Mouse (Mus musculus) limb, embryonic 14.5 days (tissue): ENCODE measurements at regions not wholly inside any gene's neighbourhood (a gene's known extent, or its start where the extent isn't known, plus 50 kb on each side); places are given as distances from the start of the nearest gene placed in this dataset.
A peak's percentile ranks its signal among the peaks of the same experiment; 100 is the strongest.

ENCODE experiments used
- ATAC-seq: fragments of 200-750 bp; cut with Nextera tagmentation; 2 replicates; pipeline ENCODE4 v1.8.0; 2017; ENCODE audit warnings: low read depth, moderate number of reproducible peaks, moderate TSS enrichment; ENCODE audit not compliant: low FRiP score
- DNase-seq: peaks from one replicate; pipeline ENCODE4 v3.0.0-alpha.2; 2015; ENCODE audit warnings: low spot score
- H3K27ac ChIP-seq: fragments of 300-500 bp; sonication (generic); replicated peaks from 2 replicates; pipeline ENCODE4 v1.5.1; 2014; ENCODE audit warnings: low read depth, mild to moderate bottlenecking, low read length, moderate library complexity, mixed read lengths
- H3K27me3 ChIP-seq: fragments of 300-500 bp; sonication (generic); 2 replicates; pipeline ENCODE4 v1.6.1; 2014; ENCODE audit warnings: low read length, mixed read lengths; ENCODE audit not compliant: control insufficient read depth, insufficient read depth
- H3K36me3 ChIP-seq: fragments of 300-500 bp; sonication (generic); 2 replicates; pipeline ENCODE4 v1.6.1; 2014; ENCODE audit warnings: mild to moderate bottlenecking, low read length, moderate library complexity, mixed read lengths; ENCODE audit not compliant: control insufficient read depth, insufficient read depth
- H3K4me1 ChIP-seq: fragments of 300-500 bp; sonication (generic); 2 replicates; pipeline ENCODE4 v1.6.1; 2014; ENCODE audit warnings: antibody characterized with exemption, low read length, mixed read lengths; ENCODE audit not compliant: control insufficient read depth, insufficient read depth
- H3K4me2 ChIP-seq: fragments of 300-500 bp; sonication (generic); replicated peaks from 2 replicates; pipeline ENCODE4 v1.6.1; 2014; ENCODE audit warnings: low read depth, mild to moderate bottlenecking, low read length, moderate library complexity; ENCODE audit not compliant: severe bottlenecking
- H3K4me3 ChIP-seq: fragments of 300-500 bp; sonication (generic); replicated peaks from 2 replicates; pipeline ENCODE4 v1.5.1; 2014; ENCODE audit warnings: low read length
- H3K9ac ChIP-seq: fragments of 300-500 bp; sonication (generic); 2 replicates; pipeline ENCODE4 v1.6.1; 2014; ENCODE audit warnings: mild to moderate bottlenecking, low read depth, low read length, moderate library complexity; ENCODE audit not compliant: severe bottlenecking
- H3K9me3 ChIP-seq: fragments of 300-500 bp; sonication (generic); 2 replicates; pipeline ENCODE4 v1.6.1; 2016; ENCODE audit warnings: low read length; ENCODE audit not compliant: control insufficient read depth
- POLR2A ChIP-seq: fragments of 200-500 bp; IDR thresholded peaks from 2 replicates; pipeline ENCODE4 v1.8.0; 2012; ENCODE audit warnings: inconsistent platforms, mild to moderate bottlenecking, moderate library complexity, borderline replicate concordance; ENCODE audit not compliant: insufficient read depth, insufficient read length; ENCODE audit errors: extremely low read depth
- WGBS: fragments of 180-500 bp; shearing (Covaris S2); extraction: QIAGEN DNeasy Blood & Tissue Kit; methylation state at CpG from one replicate; pipeline ENCODE4 v1.1.7; 2014; 5-methylcytosine and 5-hydroxymethylcytosine counted together

DNA sequence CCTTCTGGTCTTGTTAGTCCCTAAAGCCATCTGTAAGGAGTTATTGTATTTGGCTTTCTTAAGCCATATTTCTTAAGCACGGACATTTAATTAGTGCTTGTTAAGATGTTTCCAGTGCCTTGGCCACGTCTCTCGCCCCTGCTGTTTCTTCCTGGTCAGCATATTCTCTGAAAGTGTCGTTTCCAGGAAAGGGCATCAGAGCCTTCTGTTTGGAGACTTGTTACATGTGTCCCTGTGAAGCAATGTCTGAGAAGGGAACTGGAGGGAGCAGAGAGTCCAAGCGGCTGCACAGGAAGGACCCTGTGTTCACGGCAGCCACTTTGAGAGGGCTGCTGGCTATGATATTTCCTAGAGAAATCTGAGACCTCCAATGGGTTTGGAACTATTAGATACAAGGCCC lies 320.7 kb downstream of the Mtx2 start:
- Histone ChIP-seq H3K27ac (no peak overlapping the region), H3K4me3 (no peak overlapping the region), H3K4me2 (no peak overlapping the region), H3K9ac (no peak overlapping the region), H3K27me3 (peaks cover 84% of the 10 kb centered on the region), H3K9me3 (no peaks in the 10 kb centered on the region), H3K4me1 (no peaks in the 10 kb centered on the region; the same call in 1 of the 2 replicates), H3K36me3 (no peaks in the 10 kb centered on the region)
- DNase-seq = no peak
- no peak for TF ChIP-seq POLR2A
- WGBS = 17% methylated on average over 6 of the region's 6 CpGs
- no peak for ATAC-seq

DNA sequence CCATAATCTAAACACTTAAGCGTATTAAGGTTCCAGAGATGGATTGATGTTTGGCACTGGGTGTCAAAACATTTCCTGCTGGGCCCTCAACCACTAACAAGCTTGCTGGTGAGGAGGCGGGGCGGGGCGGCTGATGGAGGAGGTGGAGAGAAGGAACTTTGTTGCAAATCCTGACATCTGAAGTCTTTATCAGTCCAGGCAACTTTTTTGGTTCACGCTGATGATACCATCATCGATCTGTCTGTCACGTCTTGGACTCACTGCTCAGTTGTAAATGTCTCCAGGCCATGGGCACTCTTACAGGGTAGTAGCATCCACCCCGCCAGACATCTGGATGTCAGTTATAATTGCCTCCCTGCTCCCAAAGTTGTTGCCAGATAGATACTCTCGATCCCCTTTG lies 321.8 kb downstream of the Mtx2 start:
- no peak for ATAC-seq
- Histone ChIP-seq H3K4me1 (no peaks in the 10 kb centered on the region; the same call in 1 of the 2 replicates), H3K4me2 (no peak overlapping the region), H3K9ac (no peak overlapping the region), H3K9me3 (no peaks in the 10 kb centered on the region), H3K27ac (no peak overlapping the region), H3K4me3 (no peak overlapping the region), H3K36me3 (no peaks in the 10 kb centered on the region), H3K27me3 (peaks cover 76% of the 10 kb centered on the region)
- DNase-seq = no peak
- WGBS = 26% methylated on average over 9 of the region's 9 CpGs
- TF ChIP-seq POLR2A = no peak

DNA sequence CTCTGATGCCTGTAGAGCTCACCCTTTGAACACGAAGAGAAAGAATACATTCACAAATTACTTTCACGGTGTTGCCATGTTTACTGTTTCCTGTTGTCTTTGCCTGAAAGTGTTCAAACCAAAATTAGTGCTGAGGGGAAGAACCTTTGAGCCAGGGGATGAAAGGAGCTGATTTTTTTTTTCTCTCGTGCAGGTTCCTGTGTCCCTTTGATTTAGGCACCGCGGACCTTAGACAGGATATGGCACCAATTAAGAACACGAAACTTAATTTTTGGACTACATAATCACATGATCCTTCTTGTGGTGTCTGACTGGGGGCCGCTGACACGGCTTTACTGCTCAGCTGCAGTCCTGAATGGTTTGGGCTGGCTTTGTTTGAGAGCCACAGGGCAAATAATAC lies 322.4 kb downstream of the Mtx2 start:
- no peaks in the 10 kb centered on the region; the same call in 1 of the 2 replicates for H3K4me1 ChIP-seq
- 20% methylated on average over 8 of the region's 8 CpGs for WGBS

DNA sequence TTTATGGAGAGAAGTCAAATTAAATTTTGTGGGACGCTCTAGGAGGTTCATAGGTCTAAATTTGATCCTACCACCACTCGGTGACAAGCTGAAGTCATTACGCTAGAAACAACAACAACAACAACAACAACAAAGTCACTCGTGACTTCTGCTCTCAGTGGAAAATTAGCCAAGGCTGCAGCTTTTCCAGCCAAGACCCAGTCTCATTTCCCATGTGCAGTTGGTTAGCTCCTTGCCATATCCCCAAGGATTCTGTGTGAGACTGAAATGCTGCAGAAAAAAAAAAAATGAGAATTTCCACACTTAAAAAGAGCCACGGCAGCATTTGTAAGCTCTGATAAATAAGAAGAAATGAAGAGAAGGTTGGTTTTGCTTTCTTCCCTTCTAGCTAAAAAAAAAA lies 323.4 kb downstream of the Mtx2 start:
- Histone ChIP-seq H3K9me3 (no peaks in the 10 kb centered on the region), H3K27me3 (peaks cover 61% of the 10 kb centered on the region), H3K4me3 (no peak overlapping the region), H3K4me2 (no peak overlapping the region), H3K4me1 (no peaks in the 10 kb centered on the region; the same call in 1 of the 2 replicates), H3K9ac (no peak overlapping the region), H3K36me3 (no peaks in the 10 kb centered on the region), H3K27ac (no peak overlapping the region)
- ATAC-seq = no peak
- no peak for DNase-seq
- TF ChIP-seq POLR2A = no peak
- WGBS = 30% methylated on average over 5 of the region's 5 CpGs

More for the DNA sequence above, 322.4 kb downstream of the Mtx2 start:
- no peak for TF ChIP-seq POLR2A
- no peaks in the 10 kb centered on the region for H3K9me3 ChIP-seq
- peaks cover 72% of the 10 kb centered on the region for H3K27me3 ChIP-seq
- ATAC-seq = no peak
- H3K9ac ChIP-seq = no peak overlapping the region
- H3K36me3 ChIP-seq = no peaks in the 10 kb centered on the region
- DNase-seq = no peak
- no peak overlapping the region for H3K4me3 ChIP-seq
- no peak overlapping the region for H3K27ac ChIP-seq
- no peak overlapping the region for H3K4me2 ChIP-seq

DNA sequence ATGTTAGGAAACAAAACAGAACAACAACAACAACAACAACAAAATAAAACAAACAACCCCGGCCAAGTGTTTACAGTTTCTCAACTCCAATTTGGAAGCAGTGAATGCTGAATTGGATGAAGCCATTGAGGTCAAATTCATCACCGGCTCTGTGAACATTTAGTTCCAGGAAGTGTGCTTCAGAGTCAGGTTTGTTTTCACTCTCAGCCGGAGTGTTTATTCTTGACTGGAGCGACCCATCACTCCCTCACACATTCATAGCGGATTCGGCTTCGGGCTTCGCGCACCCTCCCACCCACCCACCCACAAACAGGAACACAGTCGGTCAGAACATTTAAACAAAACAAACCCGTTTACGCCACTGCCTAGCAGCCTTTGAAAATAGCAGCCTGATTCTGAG lies 324.0 kb downstream of the Mtx2 start:
- Histone ChIP-seq H3K9me3 (no peaks in the 10 kb centered on the region), H3K4me2 (peak overlapping the region; percentile 28; the same call in 1 of the 2 replicates), H3K36me3 (no peaks in the 10 kb centered on the region), H3K27ac (no peak overlapping the region), H3K9ac (no peak overlapping the region), H3K4me3 (peak overlapping the region; percentile 13; the same call in 1 of the 2 replicates), H3K4me1 (no peaks in the 10 kb centered on the region; the same call in 1 of the 2 replicates), H3K27me3 (peaks cover 56% of the 10 kb centered on the region)
- DNase-seq (no peak), ATAC-seq (no peak)
- 19% methylated on average over 12 of the region's 12 CpGs for WGBS
- no peak for TF ChIP-seq POLR2A

DNA sequence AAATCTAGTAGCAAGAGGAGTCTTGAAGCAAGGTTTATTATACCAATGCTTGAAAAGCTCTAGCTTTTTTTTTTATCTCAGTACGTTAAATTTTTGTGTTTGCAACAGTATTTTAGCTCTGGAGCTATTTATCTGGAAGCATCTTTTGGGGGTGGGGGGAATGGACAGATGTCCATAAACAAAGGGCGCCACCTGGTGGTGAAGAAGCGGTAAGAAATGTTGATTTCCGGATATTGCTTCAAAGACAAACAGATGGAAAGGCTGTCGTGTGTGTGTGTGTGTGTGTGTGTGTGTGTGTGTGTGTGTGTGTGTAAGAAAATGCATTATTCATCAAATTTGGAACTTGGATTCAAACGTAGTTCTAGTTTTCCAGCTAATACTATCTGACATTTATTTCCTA lies 325.4 kb downstream of the Mtx2 start:
- H3K9me3 ChIP-seq = no peaks in the 10 kb centered on the region
- H3K27ac ChIP-seq = no peak overlapping the region
- H3K4me1 ChIP-seq = no peaks in the 10 kb centered on the region; the same call in 1 of the 2 replicates
- 2% methylated on average over 6 of the region's 6 CpGs for WGBS
- peaks cover 42% of the 10 kb centered on the region for H3K27me3 ChIP-seq
- DNase-seq (peak; percentile 76), ATAC-seq (no peak)
- H3K4me3 ChIP-seq = no peak overlapping the region
- no peaks in the 10 kb centered on the region for H3K36me3 ChIP-seq
- TF ChIP-seq POLR2A = no peak
- H3K4me2 ChIP-seq = no peak overlapping the region
- no peak overlapping the region for H3K9ac ChIP-seq
